Mouse (Mus musculus) gastrocnemius, postnatal 25 days (tissue): ENCODE results near the gene Anxa11. TPM values are rescaled to one million over a fixed set of nuclear protein-coding genes. Genes with fewer than 3 reads are reported as not detected.
"Not testable (repeated sequence)": the region's sequence is repeated elsewhere in the genome, so short reads cannot be mapped to it uniquely, and the experiment has no call there.

ENCODE experiments used
- DNase-seq: peaks from one replicate; pipeline ENCODE4 v3.0.0; 2022
- total RNA-seq, 2 experiments: library from RNA; stranded (reverse); gene quantifications; 1 replicate in 1 of 2; 2 replicates in 1 of 2; pipeline ENCODE4 v1.2.3; 2021

The Anxa11 gene
- total RNA-seq, 2 experiments from 2014 or later, result 79.2 to 96.7 TPM

DNA sequence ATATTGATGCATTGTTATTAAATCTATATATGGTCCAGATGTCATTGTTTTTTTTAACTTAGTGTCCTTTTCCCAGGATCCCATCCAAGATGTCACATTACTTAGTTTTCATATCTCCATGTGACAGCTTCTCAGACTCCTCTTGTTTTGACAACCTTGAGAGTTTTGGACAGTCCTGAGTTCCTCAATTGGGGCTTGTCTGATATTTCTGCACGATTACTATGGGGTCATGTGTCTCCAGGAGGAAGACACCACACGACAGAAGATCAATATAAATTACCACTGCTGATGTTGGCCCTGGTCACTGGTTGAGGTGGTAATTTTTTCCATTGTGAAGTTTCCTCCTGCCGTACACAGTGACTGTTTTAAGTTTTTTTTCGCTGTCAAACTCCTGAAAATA is 377 bp upstream of the Anxa11 start:
- no peak for DNase-seq

DNA sequence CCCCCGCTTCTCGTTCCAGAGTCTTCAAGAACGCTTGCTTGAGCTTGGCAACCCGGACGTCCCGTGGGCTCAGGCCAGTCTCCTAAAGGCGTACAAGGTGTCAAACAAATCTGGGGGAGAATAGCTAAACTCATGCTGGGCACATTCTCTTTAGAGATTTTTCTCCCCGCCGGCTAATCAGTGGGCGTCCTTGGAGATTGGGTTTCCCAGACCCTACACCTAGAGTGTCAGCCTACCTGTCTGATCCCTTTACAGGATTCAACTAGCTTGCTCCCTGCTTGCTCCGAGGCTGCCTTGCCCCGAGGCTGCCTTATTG is 690 bp downstream of the Anxa11 start:
- DNase-seq, result no peak

DNA sequence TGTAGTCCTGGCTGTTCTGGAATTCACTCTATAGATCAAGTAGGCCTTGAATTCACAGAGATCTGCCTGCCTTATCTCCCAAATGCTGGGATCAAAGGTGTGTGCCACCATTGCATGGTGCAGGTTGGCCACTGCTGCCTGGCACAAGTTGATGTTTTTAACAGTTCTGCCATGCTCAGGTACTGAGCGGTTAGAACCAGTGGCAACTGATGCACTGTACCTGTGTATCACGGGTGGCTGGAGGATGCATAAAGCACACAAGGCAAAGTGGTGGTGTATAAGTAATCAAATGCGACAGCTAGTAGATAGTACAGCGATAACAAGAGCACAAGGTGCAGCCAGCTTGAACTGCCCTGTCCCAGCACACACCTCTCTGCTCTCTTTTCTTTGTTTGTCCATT is 2.4 kb downstream of the Anxa11 start:
- DNase-seq, result no peak

DNA sequence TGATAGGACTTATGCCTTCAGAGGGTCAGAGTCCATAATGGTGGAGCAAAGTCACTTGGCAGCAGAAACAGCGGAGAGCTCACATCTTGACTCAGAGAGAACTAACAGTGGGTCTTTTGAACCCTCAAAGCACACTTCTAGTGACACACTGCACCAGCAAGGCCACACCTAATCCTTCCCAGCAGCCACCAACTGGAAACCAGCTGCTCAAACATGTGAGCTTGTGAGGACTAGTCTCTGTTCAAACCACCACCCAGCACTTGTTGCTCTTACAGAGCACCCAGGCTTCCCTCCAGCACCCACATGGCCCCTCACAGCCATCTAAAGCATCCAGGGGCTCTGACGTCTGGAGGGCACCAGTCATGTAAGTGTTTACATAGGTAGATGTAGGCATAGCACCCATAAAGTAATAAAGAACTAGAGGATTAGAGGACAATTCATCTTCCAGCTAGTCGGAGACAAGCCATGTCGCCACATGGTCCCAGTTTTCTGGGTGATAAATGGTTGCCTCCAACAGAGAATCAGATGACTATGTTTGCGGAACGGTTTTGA is 4.0 kb downstream of the Anxa11 start:
- DNase-seq, result no peak

DNA sequence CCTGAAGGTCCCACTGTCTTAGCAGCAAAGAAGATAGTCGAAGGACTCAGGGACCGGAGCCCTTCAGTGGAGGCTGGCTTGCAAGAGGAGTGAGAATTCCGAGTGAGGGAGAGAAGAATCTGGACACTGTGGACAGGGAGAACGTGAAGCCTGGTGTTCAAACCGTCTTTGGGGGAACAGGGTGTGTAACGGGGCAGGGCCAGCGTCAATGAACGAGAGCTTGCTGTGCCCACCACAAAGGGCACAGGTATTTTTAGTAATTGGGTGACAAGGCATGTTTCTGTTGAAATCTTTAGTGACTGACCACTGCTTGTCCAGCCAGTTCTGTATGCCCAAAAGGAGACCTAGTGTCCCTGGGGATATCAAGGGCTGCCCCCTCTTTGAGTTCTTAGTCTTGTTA is 4.6 kb downstream of the Anxa11 start:
- no peak for DNase-seq

DNA sequence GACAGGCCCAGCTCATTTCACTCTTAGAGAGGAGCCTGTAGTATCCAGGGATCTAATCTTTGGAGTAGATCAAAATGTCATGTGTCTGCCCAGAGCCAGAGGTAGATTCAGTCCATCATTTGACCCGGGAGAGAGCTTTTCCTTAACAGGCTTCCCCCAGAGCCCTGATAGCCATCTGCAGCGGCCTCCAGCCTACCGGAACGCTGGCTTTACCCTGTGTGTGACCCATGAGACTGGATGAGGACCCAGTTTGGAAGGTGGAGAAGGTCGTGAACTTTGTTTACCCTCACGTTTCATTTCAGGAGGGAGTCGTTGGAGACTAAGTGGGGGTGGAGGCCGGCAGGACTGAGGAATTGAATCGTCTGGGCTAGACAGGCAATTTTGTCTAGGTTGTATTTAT is 5.7 kb downstream of the Anxa11 start:
- no peak for DNase-seq

DNA sequence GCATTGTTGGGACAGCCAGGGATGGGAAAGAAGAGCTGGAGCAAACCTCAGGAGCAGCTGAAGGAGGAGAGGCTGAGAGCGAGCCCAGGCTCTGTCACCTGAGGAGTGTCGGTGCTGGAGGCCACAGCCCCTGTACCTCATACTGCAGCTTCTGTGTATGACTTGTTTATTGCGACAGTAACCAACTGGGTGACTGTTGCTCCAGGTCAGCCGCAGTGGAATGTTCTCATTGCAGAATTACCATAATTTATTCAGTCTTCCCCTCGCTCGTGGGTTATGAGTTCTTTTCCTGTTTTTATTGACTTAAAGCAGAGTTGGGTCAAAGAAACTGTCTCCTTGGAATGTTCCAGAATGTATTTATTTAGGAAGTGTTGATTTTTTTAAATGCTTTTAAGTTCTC is 6.3 kb downstream of the Anxa11 start:
- no peak for DNase-seq

DNA sequence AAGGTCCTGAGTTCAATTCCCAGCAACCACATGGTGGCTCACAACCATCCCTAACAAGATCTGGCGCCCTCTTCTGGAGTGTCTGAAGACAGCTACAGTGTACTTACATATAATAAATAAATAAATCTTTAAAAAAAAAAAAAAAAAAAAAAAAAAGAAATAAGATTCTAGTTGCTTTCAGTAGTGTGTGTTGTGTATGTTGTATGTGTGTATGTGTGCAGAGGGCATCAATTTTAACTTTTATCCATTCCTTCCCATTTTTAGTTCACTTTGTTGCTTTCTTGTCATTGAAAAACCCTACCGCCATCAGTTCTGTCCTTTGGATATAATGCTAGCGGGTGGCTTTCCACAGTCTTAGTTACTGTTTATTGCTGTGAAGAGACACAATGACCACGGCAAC is 6.8 kb downstream of the Anxa11 start:
- not testable (repeated sequence) for DNase-seq

DNA sequence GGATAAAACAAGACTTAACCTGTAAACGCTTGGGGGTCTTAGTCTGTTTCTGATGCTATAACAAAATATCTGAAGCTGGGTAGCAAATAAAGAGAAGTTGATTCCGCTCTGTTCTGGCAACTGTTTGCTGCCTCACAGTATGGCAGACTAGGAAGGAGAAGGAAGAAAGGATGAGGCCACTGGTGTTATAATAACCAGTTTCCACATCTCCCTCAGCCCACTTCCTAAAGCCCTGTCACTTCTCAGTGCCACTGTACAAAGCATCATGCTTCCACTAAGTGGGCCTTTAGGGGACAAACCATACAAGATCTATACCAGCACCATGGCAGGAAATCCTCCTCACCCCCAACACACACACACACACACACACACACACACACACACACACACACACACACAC is 8.5 kb downstream of the Anxa11 start:
- DNase-seq, result no peak

DNA sequence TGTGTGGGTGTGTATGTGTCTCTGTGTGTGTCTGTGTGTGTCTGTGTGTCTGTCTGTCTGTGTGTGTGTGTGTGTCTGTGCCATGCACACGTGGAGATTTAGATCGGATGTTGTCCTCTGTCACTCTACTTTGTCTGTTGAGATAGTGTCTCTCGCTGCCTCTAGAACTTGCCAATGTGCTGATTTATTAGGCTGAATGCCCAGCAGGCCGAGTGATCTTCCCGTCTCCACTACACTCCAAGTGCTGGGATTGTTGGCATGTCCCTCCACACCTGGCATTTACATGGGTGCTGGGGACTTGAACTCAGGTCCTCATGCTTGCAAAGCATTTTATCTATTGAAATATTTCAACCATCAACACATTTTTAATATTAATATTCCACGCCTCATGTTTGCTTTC is 9.2 kb downstream of the Anxa11 start:
- no peak for DNase-seq

DNA sequence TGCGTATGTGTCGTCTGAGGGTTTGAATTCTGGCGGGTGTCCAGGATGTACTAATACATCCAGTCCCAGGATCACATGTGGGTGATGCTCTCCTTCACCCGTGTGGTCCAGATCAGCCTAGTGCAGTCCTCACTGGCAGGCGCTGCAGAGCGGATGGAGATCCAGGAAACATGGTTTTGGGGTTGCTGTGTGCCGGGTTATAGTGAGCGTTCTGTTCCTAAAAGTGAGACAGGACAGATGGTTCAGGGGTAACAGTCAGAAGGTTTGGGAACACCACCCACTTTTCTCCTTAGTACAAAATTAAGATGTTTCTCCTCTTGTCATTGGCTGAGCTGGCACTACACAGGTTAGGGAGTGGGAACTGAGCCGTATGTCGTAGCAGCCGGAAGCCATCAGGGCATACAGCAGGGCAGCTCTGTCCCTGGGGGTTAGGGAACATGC is 10.2 kb downstream of the Anxa11 start:
- DNase-seq, result no peak

DNA sequence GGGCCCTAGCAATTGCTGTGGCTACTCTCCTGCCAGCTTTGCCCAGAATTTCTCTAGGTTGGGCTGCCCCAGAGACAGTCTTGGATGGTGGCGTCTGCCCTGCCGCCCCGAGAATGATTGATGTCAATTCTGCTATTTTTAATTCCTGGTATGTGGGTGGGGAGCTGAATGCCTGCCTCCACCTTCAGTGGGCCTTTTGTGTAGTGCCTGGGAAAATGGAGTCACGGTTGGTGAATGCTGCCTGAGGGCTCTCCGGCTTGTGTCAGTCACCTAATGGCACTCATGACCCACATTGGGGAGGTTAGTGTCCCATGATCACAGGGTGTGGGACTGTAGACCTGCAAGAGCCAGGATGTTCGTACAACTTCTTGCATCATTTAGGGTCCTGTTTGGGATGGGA is 11.3 kb downstream of the Anxa11 start:
- DNase-seq, result no peak

DNA sequence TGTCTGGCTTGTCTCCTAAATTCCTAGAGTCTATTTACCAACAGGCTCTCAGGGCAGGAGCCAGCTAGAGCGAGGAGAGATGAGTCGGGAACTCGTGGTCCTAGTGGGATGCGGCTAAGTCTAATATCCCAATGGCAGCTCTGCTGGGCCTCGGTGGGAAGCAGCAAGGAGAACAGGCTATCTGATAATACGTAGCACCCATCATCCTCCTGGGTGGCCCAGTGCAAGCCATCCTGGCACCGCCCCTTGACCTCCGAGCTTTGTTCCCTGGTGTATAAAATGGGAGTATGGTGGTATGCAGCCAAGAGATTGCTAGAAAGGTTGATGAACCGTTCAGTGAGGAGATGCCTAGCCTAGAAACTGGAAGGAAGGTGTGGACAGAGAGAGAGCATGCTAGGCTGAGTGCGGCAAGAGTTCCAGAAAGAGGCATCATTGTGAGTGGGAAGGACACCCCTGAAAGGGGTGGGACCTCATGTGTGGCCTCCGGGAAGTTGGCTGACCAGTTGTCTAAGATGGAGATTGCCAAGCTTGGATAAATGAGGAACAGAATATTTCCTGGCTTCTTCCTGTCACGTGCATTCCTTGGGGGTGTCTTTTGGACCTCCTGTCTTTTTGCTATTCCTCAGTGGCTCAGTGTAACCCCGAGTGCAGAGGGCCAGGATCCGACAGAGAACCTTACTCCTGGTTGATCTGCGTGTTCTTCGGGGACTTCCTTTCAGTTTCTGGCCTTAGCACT is 11.9 kb downstream of the Anxa11 start:
- DNase-seq, result no peak

DNA sequence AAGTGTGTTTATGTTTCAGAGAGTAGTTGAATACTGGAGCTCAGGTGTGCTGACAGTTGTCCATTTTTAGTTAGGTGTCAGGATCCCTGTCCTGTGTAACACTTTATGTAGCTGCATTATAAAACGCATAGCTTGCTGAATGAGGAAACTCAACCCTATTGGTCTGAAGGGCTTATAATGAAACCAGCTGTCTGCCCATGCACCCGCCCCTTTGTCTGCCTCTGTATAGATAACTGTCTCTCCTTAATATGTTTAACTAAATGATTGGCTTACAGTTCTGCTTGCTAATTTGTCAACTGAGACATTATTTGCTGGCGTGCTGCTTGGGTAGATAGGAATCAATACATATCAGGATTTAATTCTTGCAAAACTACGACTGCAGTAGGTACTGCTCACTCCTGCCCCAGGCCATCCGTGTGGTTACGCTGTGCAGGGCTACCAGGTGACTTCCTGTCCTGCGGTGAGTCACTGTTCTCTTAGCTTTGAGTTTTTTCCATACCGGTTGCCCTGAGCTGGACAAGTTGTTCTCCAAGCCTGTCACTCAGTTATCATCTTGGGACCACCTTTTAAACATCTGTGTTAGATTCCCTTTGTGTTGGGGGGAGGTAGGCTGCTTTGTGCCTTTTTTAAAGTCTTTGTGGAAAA is 13.4 kb downstream of the Anxa11 start:
- DNase-seq, result no peak

DNA sequence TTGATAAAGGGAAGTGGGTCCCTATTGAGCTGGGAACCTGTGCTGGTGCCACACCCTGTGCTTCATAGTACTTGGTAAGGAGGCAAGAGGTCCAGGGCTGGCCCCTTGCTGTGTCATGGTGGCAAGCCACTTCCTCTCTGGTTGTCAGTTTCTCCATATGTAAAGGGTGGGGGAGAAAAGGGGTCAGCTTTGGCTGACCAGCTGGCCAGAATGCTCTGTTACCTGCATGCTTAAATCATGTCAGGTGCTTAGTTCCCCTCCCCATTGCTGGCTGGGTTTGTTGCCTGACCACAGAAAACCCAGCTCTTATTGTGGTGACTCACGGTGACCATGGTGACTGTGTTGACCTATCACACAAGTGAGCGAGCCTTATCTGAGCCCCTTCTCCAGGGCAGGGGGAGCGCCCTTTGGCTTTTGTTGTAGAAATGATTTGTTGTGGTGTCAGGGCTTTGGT is 15.2 kb downstream of the Anxa11 start:
- no peak for DNase-seq

DNA sequence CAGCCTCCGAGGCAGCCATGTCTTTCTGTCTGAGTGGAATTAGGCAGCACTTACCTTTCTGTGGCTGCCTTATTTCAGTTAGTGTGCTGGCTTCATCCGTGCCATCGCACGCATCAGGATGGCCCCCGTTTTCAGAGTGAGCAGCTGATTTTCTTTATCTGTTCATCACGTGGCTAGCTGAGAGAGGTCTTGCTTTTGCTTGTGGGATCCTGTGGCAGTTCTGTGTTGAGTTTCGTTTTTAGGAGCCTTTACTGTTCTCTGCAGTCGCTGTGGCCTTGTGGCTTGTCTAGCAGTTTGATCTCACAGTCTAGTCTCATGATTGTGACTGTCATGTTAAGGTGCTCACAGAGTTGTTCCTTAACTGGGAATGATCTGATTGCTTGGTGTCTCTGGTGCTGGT is 16.0 kb downstream of the Anxa11 start:
- DNase-seq, result no peak

DNA sequence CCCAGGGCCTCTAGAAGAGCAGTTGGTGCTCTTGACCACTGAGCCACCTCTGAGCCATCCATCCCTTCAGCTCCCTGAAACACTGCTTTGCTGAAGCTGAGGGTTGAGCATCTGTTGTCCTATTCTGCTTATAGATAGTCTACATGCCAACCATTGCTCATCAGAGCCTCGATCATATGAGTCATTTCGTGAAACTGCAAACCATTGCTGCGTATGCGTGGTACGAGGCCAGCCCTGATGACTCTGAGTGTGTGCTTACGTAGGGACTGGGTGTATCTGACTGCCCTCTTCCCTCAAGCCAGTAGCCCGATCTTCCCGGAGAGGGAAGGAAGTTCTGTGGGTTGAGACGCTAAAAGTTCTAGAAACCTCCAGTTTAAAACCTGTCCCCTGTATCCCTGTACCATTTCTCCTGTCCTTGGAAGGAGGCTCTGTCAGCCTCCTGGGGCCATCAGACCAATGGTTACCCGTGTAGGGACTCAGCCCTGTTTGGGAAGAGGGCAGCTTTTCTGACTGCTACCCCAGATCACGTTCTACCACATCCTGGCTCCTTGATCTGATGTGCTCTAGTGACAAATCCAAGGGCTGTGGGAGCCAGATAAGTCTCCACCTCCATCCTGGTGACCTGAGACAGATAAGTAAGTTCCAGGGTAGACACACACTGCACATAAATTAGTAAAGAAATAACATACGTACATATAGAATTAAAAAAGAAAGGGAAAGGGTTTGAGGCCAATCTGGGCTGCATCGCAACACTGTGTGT is 20.0 kb downstream of the Anxa11 start:
- DNase-seq, result no peak

DNA sequence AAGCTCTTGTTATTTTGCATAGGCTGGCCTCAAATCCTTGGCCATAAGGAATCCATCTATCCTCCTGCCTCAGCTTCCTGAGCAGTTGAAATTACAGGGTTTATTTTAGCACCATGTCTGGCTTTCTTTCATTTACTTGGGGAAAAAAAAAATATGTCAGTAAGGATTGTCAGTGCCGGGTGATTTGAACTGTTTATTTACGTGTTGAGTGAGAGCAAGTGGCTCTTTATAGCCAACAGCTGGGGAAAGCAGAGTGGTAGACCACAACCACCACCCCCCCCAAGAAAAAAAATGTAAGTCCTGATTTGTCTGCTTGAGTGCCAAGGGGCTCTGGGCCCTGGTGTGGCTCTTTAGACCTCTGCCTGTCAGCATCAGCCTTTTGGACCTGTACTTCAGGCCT is 21.8 kb downstream of the Anxa11 start:
- DNase-seq, result no peak

DNA sequence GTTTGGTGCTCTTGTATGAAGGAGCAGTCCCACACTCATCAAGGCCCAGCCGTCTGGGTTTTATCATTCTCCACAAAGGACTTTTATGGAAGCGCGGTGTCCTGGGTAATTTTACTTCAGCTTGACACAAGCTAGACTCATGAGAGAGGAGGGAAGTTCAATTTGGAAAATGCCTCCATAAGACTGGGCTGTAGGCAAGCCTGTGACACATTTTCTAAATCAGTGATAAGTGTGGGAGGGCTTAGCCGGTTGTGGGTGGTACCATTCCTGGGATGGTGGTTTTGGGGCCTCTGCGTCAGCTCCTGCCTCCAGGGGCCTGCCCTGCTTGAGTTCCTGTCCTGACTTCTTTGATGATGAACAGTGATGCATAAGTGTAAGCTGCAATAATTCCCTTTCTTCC is 23.3 kb downstream of the Anxa11 start:
- DNase-seq, result no peak

DNA sequence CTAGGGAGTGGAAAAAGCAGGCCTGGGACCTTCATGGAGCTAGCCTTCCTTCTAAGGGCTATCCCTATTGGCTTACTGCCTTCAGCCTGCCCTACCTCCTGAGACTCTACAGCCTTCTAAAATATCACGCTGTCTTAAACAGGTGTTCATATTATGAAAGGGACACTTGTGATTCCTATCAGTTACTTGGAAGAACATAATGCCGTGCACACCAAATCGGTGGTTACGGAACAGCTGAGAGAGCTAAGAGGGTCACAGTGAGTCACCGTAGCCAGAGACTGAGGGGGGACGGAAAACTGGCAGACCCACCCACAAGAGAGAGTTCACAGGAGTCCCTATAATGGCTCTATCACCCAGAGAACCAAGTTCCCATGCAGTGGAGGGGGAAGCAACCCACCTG is 24.4 kb downstream of the Anxa11 start:
- no peak for DNase-seq

DNA sequence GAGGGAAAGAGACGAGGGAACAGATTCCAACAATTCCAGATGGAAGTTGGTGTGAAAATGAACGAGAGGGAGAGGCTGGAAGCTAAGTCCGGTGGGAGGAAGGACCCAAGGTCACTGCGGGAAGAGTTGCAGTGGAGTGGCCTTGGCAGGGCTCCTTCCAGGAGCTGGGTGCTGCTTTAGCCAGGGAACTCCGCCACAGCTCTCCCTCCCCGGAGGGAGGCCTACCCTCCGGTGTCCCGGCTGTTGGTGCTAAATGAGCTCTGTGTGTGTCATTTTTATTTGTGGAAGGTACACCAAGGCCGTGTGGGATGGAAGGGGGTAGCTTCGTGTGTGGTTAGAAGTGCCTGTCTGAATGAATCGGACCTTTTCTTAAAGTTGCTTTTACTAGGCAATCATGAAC is 24.9 kb downstream of the Anxa11 start:
- peak; percentile 70 for DNase-seq

DNA sequence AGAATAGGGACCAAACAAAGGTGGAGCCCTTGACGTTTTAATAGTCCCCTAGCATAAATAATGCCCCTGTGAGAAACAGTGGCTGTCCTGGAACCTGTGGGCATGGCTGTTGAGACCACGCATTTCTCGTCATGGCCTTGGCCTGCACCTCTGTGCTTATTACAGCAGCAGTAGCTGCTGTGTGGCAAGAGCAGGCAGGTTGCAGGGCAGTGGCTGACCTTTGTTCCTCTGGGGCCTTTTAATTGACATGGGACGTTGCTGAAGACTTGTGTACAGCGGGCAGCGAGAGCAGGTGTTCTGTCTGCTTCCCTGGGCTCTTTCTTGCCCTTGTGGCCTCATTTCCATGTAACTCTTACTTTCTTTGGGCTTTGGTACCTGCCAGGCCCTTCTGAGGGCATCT is 25.9 kb downstream of the Anxa11 start:
- no peak for DNase-seq

DNA sequence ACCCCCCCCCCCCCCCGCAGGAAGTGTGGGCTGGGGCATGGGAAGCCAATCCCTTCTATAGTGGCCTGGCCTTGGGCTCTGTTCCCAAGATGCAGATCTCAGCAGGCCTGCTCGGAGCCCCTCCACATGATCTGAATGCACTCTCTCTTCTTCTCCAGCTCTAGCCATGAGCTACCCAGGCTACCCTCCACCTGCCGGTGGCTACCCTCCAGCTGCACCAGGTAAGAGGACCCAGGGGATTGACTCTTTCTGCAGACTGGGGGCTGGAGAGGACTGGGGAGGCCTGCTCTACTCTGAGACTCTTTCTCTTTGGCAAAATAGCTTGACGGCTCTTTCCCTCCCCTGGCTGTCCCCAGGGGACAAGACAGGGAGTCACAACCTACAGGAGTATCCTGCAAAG is 26.8 kb downstream of the Anxa11 start:
- DNase-seq, result no peak
